Mouse (Mus musculus): Measurements from ENCODE around the gene Klhl8. TPM values are rescaled to one million over a fixed set of nuclear protein-coding genes. Genes with fewer than 3 reads are reported as not detected.
A peak's percentile ranks its signal among the peaks of the same experiment; 100 is the strongest.
"Not testable (repeated sequence)": the region's sequence is repeated elsewhere in the genome, so short reads cannot be mapped to it uniquely, and the experiment has no call there.

The Klhl8 gene
- polyA plus RNA-seq, 1 experiment: 0.84 TPM

DNA sequence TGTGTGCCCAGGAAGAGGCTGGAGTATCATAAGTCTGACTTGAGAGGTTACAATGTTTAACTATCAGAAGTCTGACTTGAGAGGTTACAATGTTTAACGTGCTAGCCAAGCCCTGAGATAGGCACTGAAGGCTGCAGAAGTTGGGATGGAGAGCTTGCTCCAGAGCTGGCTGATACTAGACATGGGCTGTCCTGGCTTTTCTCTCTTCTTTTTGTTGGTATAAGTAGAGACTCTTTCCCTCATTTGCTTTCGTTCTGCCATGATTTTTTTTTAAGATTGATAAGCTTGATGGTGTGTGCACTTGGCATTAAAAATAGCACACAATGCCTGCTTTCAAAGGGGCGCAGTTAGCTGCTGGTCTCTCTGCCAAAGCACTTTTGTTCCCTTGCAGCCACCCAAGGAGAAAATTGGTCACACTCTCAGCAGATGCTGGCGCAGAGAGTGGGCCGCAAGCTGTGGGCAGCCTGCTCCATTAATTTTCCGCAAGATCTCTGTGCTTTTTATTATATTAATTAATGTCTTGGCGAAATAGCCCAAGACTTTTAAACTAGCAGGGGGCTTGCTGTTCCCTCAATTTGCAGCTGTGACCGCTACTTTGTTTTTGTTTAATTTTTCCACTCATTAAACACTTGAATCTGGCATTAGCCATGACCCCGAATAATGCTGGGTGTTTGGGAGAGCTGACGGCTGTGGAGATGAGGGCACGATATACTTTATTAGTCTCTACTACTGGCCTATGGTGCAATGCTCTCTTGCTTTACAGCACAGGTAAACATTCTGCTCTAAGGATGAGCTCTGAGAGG, 27.7 kb upstream of the Klhl8 start:
- WGBS: 63% methylated on average over 11 of the region's 11 CpGs
- Histone ChIP-seq H3K27ac (ENCODE audit: insufficient read depth, low read depth, low read length) (no peak overlapping the region), H3K4me1 (ENCODE audit: control insufficient read depth, insufficient read depth, insufficient read length, low read length) (no peaks in the 10 kb centered on the region; the same call in 1 of the 2 replicates), H3K27me3 (ENCODE audit: control insufficient read depth, insufficient read depth, low read length) (peaks cover 13% of the 10 kb centered on the region), H3K4me3 (ENCODE audit: low read depth, low read length) (no peak overlapping the region), H3K36me3 (ENCODE audit: control insufficient read depth, insufficient read depth, low read length) (no peaks in the 10 kb centered on the region)
- TF ChIP-seq POLR2A (IDR thresholded peaks at IDR 0.05; ENCODE audit: low read depth, low read length) (no peak), CTCF (IDR thresholded peaks at IDR 0.05; ENCODE audit: extremely low read depth, insufficient read length, insufficient replicate concordance, low read depth, low read length) (no peak)

DNA sequence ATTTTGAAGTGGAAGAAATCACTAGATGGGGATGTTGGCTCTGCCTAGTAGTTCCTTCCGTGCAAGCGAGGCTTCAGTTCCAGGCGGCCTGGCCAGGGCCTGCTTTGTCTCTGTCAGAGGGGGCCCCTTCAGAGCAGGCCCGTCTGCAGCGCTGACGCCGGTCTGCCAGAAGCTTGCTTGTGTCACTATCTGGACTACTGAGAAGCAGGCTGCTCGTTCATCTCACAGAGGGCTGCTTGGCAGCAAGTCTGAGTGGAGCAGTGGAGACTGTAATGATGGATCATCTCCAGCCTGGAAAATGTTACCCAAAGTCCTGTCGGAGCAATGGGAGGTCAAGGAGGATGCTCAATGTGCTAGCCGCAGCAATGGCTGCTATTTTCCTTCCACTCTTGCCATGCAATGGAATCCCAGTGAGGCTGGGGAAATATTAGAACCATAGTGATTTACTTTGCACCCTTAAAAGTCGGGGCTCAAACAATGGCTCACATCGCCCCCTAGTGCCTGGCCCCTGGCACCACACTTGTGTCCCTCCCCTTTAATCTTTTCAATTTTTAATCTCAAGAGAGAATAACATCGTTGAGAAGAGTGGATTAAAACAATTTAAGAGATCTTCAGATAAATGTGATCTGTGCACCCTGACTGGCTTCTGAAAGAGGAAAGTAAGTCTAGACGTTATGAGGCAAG, 26.0 kb upstream of the Klhl8 start:
- Histone ChIP-seq H3K36me3 (ENCODE audit: control insufficient read depth, insufficient read depth, low read length) (no peaks in the 10 kb centered on the region), H3K27ac (ENCODE audit: insufficient read depth, low read depth, low read length) (no peak overlapping the region), H3K4me3 (ENCODE audit: low read depth, low read length) (no peak overlapping the region), H3K27me3 (ENCODE audit: control insufficient read depth, insufficient read depth, low read length) (peaks cover 13% of the 10 kb centered on the region), H3K4me1 (ENCODE audit: control insufficient read depth, insufficient read depth, insufficient read length, low read length) (no peaks in the 10 kb centered on the region; the same call in 1 of the 2 replicates)
- WGBS: 58% methylated on average over 14 of the region's 14 CpGs
- TF ChIP-seq CTCF (IDR thresholded peaks at IDR 0.05; ENCODE audit: extremely low read depth, insufficient read length, insufficient replicate concordance, low read depth, low read length): peak; percentile 82; the same call in 1 of the 2 replicates
- TF ChIP-seq POLR2A (IDR thresholded peaks at IDR 0.05; ENCODE audit: low read depth, low read length): no peak

DNA sequence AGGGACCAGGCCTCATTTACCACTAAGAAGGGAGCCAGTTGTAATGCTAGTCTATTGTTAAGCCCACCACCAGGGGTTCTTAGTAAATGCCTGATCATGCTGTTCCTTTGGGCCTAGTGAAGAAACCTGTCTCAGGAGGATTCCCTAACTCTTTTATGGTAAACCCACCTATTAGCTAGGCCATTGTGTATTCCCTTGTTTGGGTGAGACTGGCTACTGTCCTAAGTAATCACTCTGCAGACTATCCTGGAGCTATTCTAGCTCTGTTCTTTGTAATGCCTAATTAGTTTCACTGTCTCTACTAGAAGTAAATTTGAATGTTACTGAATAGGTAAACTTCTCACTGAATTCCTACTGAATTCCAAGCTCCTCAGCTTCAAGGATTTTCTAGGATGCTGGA, 20.9 kb upstream of the Klhl8 start:
- not testable (repeated sequence) for H3K36me3 ChIP-seq (ENCODE audit: control insufficient read depth, insufficient read depth, low read length); H3K27me3 ChIP-seq (ENCODE audit: control insufficient read depth, insufficient read depth, low read length); H3K27ac ChIP-seq (ENCODE audit: insufficient read depth, low read depth, low read length); H3K4me3 ChIP-seq (ENCODE audit: low read depth, low read length); H3K4me1 ChIP-seq (ENCODE audit: control insufficient read depth, insufficient read depth, insufficient read length, low read length)

- TF ChIP-seq POLR2A (IDR thresholded peaks at IDR 0.05; ENCODE audit: low read depth, low read length): no peak
- TF ChIP-seq CTCF (IDR thresholded peaks at IDR 0.05; ENCODE audit: extremely low read depth, insufficient read length, insufficient replicate concordance, low read depth, low read length): no peak
- H3K4me1 ChIP-seq (ENCODE audit: control insufficient read depth, insufficient read depth, insufficient read length, low read length): no peaks in the 10 kb centered on the region
- WGBS: 83% methylated on average over 5 of the region's 5 CpGs
- H3K27me3 ChIP-seq (ENCODE audit: control insufficient read depth, insufficient read depth, low read length): no peaks in the 10 kb centered on the region
- no peaks in the 10 kb centered on the region for H3K36me3 ChIP-seq (ENCODE audit: control insufficient read depth, insufficient read depth, low read length)
- no peak overlapping the region for H3K4me3 ChIP-seq (ENCODE audit: low read depth, low read length)
- H3K27ac ChIP-seq (ENCODE audit: insufficient read depth, low read depth, low read length): no peak overlapping the region
These were observed 19.5 kb upstream of the Klhl8 start for GRCm38 (mm10) chr5:103930511-103930910.

DNA sequence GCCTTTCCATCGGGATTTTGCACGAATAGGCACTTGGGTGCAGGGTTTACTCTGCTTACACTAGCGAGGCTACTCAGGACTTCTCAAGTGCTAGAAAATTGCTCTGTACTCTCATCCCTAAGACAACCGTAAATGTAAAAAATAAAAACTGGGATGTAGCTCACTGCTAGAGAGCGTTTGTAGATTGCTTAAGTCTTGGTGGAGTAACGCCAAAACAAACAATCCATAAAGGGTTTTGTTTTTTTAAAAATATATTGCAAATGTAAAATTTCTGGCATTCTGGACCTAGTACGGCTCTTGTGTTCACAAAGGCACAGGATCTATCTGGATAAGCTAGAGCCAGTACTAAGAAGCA, 17.1 kb upstream of the Klhl8 start:
- peak overlapping the region; percentile 4; the same call in 1 of the 2 replicates for H3K4me3 ChIP-seq (ENCODE audit: low read depth, low read length)
- no peaks in the 10 kb centered on the region for H3K36me3 ChIP-seq (ENCODE audit: control insufficient read depth, insufficient read depth, low read length)
- no peaks in the 10 kb centered on the region for H3K4me1 ChIP-seq (ENCODE audit: control insufficient read depth, insufficient read depth, insufficient read length, low read length)
- no peaks in the 10 kb centered on the region for H3K27me3 ChIP-seq (ENCODE audit: control insufficient read depth, insufficient read depth, low read length)
- no peak overlapping the region for H3K27ac ChIP-seq (ENCODE audit: insufficient read depth, low read depth, low read length)
- WGBS: 17% methylated on average over 7 of the region's 7 CpGs
- TF ChIP-seq POLR2A (IDR thresholded peaks at IDR 0.05; ENCODE audit: low read depth, low read length) (no peak), CTCF (IDR thresholded peaks at IDR 0.05; ENCODE audit: extremely low read depth, insufficient read length, insufficient replicate concordance, low read depth, low read length) (no peak)

DNA sequence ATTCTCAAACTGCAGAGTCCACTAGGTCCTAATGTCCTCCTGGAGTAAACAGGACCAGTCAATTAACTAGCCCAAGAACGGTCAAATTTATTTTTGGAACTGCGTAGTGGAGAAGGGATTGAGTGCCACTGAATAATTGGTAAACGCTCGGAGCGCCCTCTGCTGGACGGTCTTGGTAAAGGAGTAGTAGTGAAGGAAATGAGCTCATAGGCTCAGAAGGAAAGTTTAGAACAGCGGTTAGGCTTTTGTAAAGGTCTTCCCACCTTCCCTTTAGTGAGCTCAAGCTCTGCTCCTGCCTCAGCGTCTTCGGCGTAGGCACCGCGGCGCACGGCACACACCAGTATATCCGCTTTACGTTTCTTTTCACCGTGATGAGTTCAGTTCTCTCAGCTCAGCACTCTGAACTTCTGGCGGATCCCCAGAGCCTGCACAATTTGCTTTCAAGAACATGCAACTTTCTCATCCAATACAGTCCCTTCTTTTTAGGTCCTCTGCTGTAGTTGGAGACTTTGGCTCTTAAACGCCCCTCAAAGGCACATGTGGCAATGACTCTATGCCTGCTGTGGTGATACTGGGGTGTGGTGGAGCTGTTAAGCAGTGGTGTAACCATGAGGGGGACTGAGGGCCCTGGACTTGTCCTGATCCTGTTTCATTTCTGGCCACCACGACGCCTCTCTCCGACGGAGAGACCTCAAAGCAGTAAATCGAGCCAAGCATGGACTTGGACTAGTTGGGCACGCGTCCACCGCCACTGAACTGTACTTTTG, 16.6 kb upstream of the Klhl8 start:
- Histone ChIP-seq H3K4me1 (ENCODE audit: control insufficient read depth, insufficient read depth, insufficient read length, low read length) (no peaks in the 10 kb centered on the region), H3K36me3 (ENCODE audit: control insufficient read depth, insufficient read depth, low read length) (no peaks in the 10 kb centered on the region), H3K27ac (ENCODE audit: insufficient read depth, low read depth, low read length) (no peak overlapping the region), H3K4me3 (ENCODE audit: low read depth, low read length) (peak overlapping the region; percentile 46), H3K27me3 (ENCODE audit: control insufficient read depth, insufficient read depth, low read length) (no peaks in the 10 kb centered on the region)
- WGBS: 7% methylated on average over 27 of the region's 27 CpGs
- TF ChIP-seq CTCF (IDR thresholded peaks at IDR 0.05; ENCODE audit: extremely low read depth, insufficient read length, insufficient replicate concordance, low read depth, low read length) (peak; percentile 45; the same call in 1 of the 2 replicates), POLR2A (IDR thresholded peaks at IDR 0.05; ENCODE audit: low read depth, low read length) (no peak)

DNA sequence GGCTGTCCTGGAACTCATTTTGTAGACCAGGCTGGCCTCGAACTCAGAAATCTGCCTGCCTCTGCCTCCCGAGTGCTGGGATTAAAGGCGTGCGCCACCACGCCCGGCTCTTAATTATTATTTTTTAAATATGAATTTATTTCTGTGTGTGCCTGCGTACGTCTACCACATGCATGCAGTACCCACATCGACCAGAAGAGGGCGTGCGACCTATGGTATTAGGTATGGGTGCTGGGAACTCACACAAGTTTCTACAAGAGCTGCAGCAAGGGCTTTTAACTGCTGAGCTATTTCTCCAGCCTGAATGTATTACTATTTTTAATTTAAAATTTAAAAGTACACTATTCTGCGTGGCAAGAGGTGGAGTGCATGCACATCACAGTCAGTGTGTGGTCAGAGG, 15.3 kb upstream of the Klhl8 start:
- no peaks in the 10 kb centered on the region for H3K36me3 ChIP-seq (ENCODE audit: control insufficient read depth, insufficient read depth, low read length)
- TF ChIP-seq POLR2A (IDR thresholded peaks at IDR 0.05; ENCODE audit: low read depth, low read length) (no peak), CTCF (IDR thresholded peaks at IDR 0.05; ENCODE audit: extremely low read depth, insufficient read length, insufficient replicate concordance, low read depth, low read length) (peak; percentile 55; the same call in 1 of the 2 replicates)
- WGBS: 73% methylated on average over 12 of the region's 12 CpGs
- no peak overlapping the region for H3K27ac ChIP-seq (ENCODE audit: insufficient read depth, low read depth, low read length)
- no peak overlapping the region for H3K4me3 ChIP-seq (ENCODE audit: low read depth, low read length)
- no peaks in the 10 kb centered on the region for H3K27me3 ChIP-seq (ENCODE audit: control insufficient read depth, insufficient read depth, low read length)
- H3K4me1 ChIP-seq (ENCODE audit: control insufficient read depth, insufficient read depth, insufficient read length, low read length): no peaks in the 10 kb centered on the region

Data from small intestine, adult 2 months (tissue).